Mouse (Mus musculus) neural tube, embryonic 11.5 days (tissue): ENCODE measurements around the gene Nup35. TPM values are rescaled to one million over a fixed set of nuclear protein-coding genes. Genes with fewer than 3 reads are reported as not detected.

Source experiments
- ATAC-seq: fragments of 200-750 bp; cut with Nextera tagmentation; 2 replicates; pipeline ENCODE4 v1.8.0; 2017; ENCODE audit warnings: moderate number of reproducible peaks, mild to moderate bottlenecking, moderate TSS enrichment, moderate library complexity; ENCODE audit not compliant: insufficient read depth, low FRiP score, low TSS enrichment
- DNase-seq: peaks from one replicate; pipeline ENCODE4 v3.0.0-alpha.2; 2015; ENCODE audit warnings: low spot score
- H3K27ac ChIP-seq: fragments of 300-500 bp; sonication (generic); 2 replicates; pipeline ENCODE4 v1.5.1; 2014; ENCODE audit warnings: low read depth, mild to moderate bottlenecking, low read length
- H3K27me3 ChIP-seq: fragments of 300-500 bp; sonication (generic); 2 replicates; pipeline ENCODE4 v1.6.1; 2014; ENCODE audit warnings: mild to moderate bottlenecking, low read length, mixed read lengths; ENCODE audit not compliant: control insufficient read depth, insufficient read depth
- H3K36me3 ChIP-seq: fragments of 300-500 bp; sonication (generic); 2 replicates; pipeline ENCODE4 v1.6.1; 2014; ENCODE audit warnings: mild to moderate bottlenecking, low read length, moderate library complexity, mixed read lengths; ENCODE audit not compliant: control insufficient read depth, insufficient read depth
- H3K4me1 ChIP-seq: fragments of 300-500 bp; sonication (generic); 2 replicates; pipeline ENCODE4 v1.6.1; 2014; ENCODE audit warnings: low read length, mixed read lengths; ENCODE audit not compliant: control insufficient read depth, insufficient read depth
- H3K4me2 ChIP-seq: fragments of 300-500 bp; sonication (generic); 2 replicates; pipeline ENCODE4 v1.6.1; 2014; ENCODE audit warnings: low read depth, mild to moderate bottlenecking, moderate library complexity
- H3K4me3 ChIP-seq: fragments of 300-500 bp; sonication (generic); 2 replicates; pipeline ENCODE4 v1.5.1; 2014; ENCODE audit warnings: low read depth, low read length
- H3K9ac ChIP-seq: fragments of 300-500 bp; sonication (generic); 2 replicates; pipeline ENCODE4 v1.6.1; 2014; ENCODE audit warnings: mild to moderate bottlenecking, low read length
- H3K9me3 ChIP-seq: fragments of 300-500 bp; sonication (generic); 2 replicates; pipeline ENCODE4 v1.6.1; 2016; ENCODE audit warnings: low read length; ENCODE audit not compliant: control insufficient read depth
- WGBS: fragments of 180-500 bp; shearing (Covaris S2); extraction: QIAGEN DNeasy Blood & Tissue Kit; methylation state at CpG from one replicate; pipeline ENCODE4 v1.1.7; 2014; 5-methylcytosine and 5-hydroxymethylcytosine counted together
- polyA plus RNA-seq: library from polyadenylated mRNA; unstranded; fragments of >200 nt; fragmentation: Nextera tagmentation; extraction: Ambion mirVana; gene quantifications from 2 replicates; pipeline ENCODE4 v1.2.1, GENCODE M21; 2014

Nup35 gene
- polyA plus RNA-seq, 1 experiment from 2014 or later: 67.9 TPM

DNA sequence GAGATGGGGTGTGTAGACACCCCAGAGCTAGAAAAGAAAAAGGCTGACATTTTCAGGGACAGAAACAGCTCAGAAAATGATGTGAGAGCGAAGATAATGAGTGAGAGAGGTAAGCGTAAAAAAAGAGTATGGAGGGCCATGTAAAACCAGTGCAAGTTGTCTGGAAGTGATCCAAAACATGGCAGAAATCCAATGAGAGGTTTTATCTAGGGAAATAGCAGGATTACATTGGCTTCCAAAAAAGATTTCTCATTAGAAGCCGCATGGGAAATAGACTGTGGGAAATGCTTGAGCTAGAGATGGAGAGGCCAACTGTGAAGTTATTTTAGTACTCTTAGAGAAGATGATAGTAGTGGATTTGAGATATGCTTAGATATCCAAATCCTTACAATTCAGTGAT lies 4.9 kb downstream of the Nup35 start:
- Histone ChIP-seq H3K27me3 (no peaks in the 10 kb centered on the region), H3K4me2 (no peak overlapping the region), H3K9ac (no peak overlapping the region), H3K4me3 (no peak overlapping the region), H3K27ac (no peak overlapping the region), H3K36me3 (peaks cover 2% of the 10 kb centered on the region; the same call in 1 of the 2 replicates), H3K9me3 (no peaks in the 10 kb centered on the region), H3K4me1 (peaks cover 4% of the 10 kb centered on the region; the same call in 1 of the 2 replicates)
- 92% methylated on average over 3 of the region's 3 CpGs for WGBS
- ATAC-seq: no peak
- no peak for DNase-seq

DNA sequence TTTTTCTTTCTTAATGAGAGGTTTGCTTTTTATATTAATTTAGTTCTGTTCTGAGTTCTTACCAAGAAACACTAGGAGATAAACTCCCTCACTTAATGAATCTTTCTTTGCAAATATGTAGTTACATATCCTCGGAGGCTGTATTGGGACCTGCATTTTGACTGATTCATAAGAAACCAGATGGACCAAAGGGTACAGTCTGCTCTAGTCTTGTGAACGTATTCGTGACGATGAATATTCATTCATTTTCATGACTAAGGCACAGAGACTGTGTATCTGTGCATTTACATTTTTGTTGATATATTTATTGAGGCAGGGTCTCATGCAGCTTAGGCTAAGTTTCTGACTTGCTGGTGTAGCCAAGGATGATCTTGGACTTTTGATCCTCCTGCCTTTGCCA lies 7.5 kb downstream of the Nup35 start:
- Histone ChIP-seq H3K9ac (no peak overlapping the region), H3K27me3 (no peaks in the 10 kb centered on the region), H3K27ac (no peak overlapping the region), H3K4me2 (no peak overlapping the region), H3K9me3 (no peaks in the 10 kb centered on the region), H3K4me1 (no peaks in the 10 kb centered on the region), H3K4me3 (no peak overlapping the region), H3K36me3 (peaks cover 2% of the 10 kb centered on the region; the same call in 1 of the 2 replicates)
- ATAC-seq: no peak
- 94% methylated on average over 4 of the region's 4 CpGs for WGBS
- DNase-seq: no peak

DNA sequence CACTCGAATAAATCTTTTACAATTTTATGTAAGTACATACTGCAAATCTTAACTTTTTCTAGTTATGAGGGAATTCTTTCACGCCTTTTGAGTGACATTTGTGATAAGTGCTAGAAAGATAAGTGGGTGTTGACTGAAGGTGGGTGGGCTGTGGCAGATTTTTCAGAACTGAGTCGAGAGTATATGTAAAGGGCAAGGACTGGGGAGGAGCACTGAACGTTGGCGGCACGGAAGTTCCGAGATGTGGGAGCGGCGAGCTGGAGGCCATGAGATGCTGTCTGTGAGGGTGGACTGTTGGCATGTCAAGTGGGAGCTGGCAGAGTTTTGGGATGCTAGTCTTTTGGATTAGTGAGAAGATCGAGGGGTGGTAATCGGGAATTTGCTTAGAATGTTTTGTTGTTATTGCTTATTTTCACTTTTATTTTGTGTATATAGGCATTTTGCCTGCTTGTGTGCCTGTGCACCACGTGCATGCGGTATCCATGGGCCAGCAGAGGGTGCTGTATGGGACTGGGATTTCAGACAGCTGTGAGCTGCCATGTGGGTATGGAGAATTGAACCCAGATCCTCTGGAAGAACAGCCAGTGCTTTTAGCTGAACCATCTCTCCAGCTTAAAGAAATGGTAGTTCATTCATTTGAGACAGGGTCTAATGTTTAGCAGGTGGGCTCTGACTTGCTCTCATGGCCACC lies 15.4 kb downstream of the Nup35 start:
- no peaks in the 10 kb centered on the region for H3K9me3 ChIP-seq
- H3K4me1 ChIP-seq: no peaks in the 10 kb centered on the region
- H3K36me3 ChIP-seq: no peaks in the 10 kb centered on the region
- DNase-seq: no peak
- no peak overlapping the region for H3K4me2 ChIP-seq
- no peak overlapping the region for H3K9ac ChIP-seq
- 91% methylated on average over 13 of the region's 13 CpGs for WGBS
- H3K27ac ChIP-seq: no peak overlapping the region
- H3K4me3 ChIP-seq: no peak overlapping the region
- ATAC-seq: no peak
- H3K27me3 ChIP-seq: no peaks in the 10 kb centered on the region

DNA sequence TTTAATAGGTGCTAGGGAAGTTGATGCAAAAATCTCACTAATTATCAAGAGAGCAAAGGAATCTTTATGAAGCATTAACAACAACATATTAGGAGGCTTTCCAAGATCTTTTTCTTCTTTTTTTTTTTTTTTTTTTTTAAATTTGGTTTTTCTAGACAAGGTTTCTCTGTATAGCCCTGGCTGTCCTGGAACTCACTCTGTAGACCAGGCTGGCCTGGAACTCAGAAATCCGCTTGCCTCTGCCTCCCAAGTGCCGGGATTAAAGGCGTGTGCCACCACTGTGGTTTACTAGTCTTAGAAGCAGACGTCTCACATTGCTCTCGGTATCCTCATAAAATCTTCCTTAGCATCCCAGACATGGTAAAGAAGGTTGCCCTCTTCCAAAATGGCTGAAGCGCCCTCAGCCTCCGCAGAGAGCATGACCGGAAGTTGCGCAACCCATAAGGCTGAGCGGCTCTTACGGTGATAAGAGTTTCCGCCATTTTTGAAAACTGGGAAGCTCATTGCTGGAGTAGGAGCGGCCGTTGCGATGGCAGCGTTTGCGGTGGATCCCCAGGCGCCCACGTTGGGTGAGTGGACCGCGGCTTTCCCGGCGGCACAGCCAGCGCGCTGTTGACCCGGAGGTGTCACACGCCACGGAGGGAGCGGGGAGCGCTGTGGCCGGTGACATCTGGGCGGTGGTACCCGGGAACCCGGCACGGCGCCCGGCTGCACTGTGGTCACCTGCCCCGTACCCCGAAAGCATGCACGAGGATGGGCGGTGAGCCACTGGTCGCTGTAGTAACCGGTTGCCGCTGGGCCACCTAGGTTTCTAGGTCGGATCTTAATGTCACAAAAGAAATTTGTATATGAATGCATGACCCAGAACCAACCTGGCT lies 21.6 kb downstream of the Nup35 start:
- Histone ChIP-seq H3K4me1 (peaks cover 5% of the 10 kb centered on the region; the same call in 1 of the 2 replicates), H3K9ac (peak overlapping the region; percentile 72), H3K36me3 (no peaks in the 10 kb centered on the region), H3K27ac (peak overlapping the region; percentile 56; the same call in 1 of the 2 replicates), H3K4me3 (peak overlapping the region; percentile 89), H3K4me2 (peak overlapping the region; percentile 35), H3K27me3 (no peaks in the 10 kb centered on the region), H3K9me3 (no peaks in the 10 kb centered on the region)
- peak; percentile 97 for ATAC-seq
- peak; percentile 94 for DNase-seq
- WGBS: under 1% methylated on average over 45 of the region's 45 CpGs

DNA sequence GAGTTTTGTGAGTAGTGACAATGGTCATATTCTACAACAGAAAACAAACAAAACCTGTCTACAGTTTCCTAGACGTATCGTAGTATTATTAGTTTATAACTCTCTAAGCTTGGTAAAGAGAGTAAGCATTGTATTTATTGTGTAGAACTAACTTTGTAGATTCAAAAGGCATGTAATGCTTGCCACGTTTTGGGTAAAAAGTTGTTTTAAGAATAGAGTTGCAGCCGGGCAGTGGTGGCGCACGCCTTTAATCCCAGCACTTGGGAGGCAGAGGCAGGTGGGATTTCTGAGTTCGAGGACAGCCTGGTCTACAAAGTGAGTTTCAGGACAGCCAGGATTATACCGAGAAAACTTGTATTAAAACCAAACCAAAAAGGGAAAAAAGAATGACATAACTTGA lies 22.4 kb downstream of the Nup35 start:
- H3K36me3 ChIP-seq: no peaks in the 10 kb centered on the region
- H3K9ac ChIP-seq: no peak overlapping the region; the same call in 1 of the 2 replicates
- H3K4me1 ChIP-seq: peaks cover 5% of the 10 kb centered on the region; the same call in 1 of the 2 replicates
- no peaks in the 10 kb centered on the region for H3K9me3 ChIP-seq
- DNase-seq (no peak), ATAC-seq (no peak)
- H3K27me3 ChIP-seq: no peaks in the 10 kb centered on the region
- no peak overlapping the region for H3K27ac ChIP-seq
- 17% methylated on average over 8 of the region's 8 CpGs for WGBS
- peak overlapping the region; percentile 35 for H3K4me2 ChIP-seq
- peak overlapping the region; percentile 89 for H3K4me3 ChIP-seq

DNA sequence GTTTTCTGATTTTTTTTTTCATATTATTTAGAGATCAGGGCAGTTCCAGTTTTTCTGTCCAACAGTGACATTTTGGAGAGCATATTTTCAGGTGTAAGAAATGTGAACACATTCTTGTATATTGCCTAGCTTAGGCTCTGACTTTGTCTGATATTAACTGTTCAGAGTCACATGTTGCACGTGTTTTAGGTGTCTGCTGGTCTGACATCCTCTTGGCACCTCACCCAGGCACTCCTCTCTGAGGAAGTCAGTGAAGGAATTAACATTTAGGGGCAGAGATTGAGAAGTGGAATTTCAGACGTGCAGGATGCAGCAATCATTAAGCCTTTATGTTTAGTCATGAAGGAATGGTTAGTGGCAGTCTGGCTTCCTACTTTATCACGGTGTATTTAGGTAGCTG lies 22.8 kb downstream of the Nup35 start:
- no peak for DNase-seq
- Histone ChIP-seq H3K9ac (no peak overlapping the region), H3K9me3 (no peaks in the 10 kb centered on the region), H3K4me2 (no peak overlapping the region; the same call in 1 of the 2 replicates), H3K4me1 (peaks cover 5% of the 10 kb centered on the region; the same call in 1 of the 2 replicates), H3K4me3 (no peak overlapping the region), H3K36me3 (0 out of 2 replicates have a peak, but pooled peaks cover 2% of the 10 kb centered on the region), H3K27ac (no peak overlapping the region), H3K27me3 (no peaks in the 10 kb centered on the region)
- 77% methylated on average over 3 of the region's 3 CpGs for WGBS
- ATAC-seq: no peak

DNA sequence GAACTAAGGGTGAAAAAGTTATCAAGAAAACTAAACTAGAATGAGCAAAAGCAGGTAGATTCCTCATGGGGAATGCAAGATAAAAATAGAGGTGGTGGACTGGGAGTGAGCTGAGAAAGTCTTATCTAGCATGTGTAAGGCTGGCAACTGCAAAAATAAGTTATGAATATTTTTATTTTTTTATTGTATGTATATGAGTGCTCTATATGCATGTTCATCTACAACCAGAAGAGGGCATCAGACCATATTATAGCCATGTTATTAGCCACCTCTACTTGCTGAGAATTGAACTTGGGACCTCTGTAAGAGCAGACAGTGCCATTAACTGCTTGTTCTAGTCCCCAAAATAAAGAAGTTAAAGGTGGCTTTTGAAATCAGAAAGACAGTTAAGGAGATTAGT lies 44.4 kb downstream of the Nup35 start:
- H3K4me3 ChIP-seq: no peak overlapping the region
- H3K27me3 ChIP-seq: no peaks in the 10 kb centered on the region
- no peak overlapping the region for H3K27ac ChIP-seq
- no peaks in the 10 kb centered on the region for H3K4me1 ChIP-seq
- no peaks in the 10 kb centered on the region for H3K9me3 ChIP-seq
- no peak overlapping the region for H3K4me2 ChIP-seq
- DNase-seq (no peak), ATAC-seq (no peak)
- peaks cover 6% of the 10 kb centered on the region for H3K36me3 ChIP-seq
- no peak overlapping the region for H3K9ac ChIP-seq

DNA sequence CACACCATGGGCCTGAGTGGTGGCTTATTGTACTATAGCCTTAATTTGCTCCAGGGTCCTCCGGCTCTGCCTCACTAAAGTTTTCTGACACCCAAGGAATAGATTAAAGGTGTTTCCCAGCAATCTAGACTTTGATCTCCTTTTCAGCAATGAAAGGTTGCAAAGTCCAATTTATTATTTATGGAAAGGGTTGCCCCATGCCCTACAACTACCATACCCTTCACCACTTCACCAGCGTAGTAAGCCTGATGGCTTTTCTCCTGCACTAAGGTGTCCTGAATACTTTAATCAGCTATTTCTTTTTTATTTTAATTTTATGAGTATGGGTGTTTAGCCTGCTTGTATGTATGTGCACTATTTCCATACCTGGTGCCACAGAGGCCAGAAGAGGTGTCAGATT lies 45.6 kb downstream of the Nup35 start:
- ATAC-seq (no peak), DNase-seq (no peak)
- no peak overlapping the region for H3K27ac ChIP-seq
- no peak overlapping the region for H3K4me3 ChIP-seq
- H3K9ac ChIP-seq: no peak overlapping the region
- no peaks in the 10 kb centered on the region for H3K4me1 ChIP-seq
- 93% methylated on average over 2 of the region's 2 CpGs for WGBS
- H3K4me2 ChIP-seq: no peak overlapping the region
- no peaks in the 10 kb centered on the region for H3K9me3 ChIP-seq
- H3K27me3 ChIP-seq: no peaks in the 10 kb centered on the region
- peaks cover 4% of the 10 kb centered on the region; the same call in 1 of the 2 replicates for H3K36me3 ChIP-seq
